Mouse (Mus musculus): ENCODE measurements around the gene Tmco5b.

The Tmco5b gene

GRCm38 (mm10) chr2:113285432-113285831 is at the start of gene Tmco5b:
Gene Tmco5b, plus strand, starts transcription at chr2:113285732.
- DNase-seq (ENCODE audit: low spot score in 2 of 2): no peak

GRCm38 (mm10) chr2:113236993-113237392 is 48.5 kb upstream of the Tmco5b start:
- no peak for DNase-seq (ENCODE audit: low spot score in 2 of 2)

- DNase-seq (ENCODE audit: low spot score in 2 of 2): no peak
These were observed 46.7 kb upstream of the Tmco5b start for GRCm38 (mm10) chr2:113238871-113239270.

- no peak for DNase-seq (ENCODE audit: low spot score in 2 of 2)
These were observed 17.1 kb downstream of the Tmco5b start for GRCm38 (mm10) chr2:113302349-113303239.

GRCm38 (mm10) chr2:113303240-113303538 is 17.7 kb downstream of the Tmco5b start:
- DNase-seq (ENCODE audit: low spot score in 2 of 2): no peak

GRCm38 (mm10) chr2:113305339-113305738 is 19.8 kb downstream of the Tmco5b start:
- DNase-seq (ENCODE audit: low spot score in 2 of 2): peak; percentile 52 to 63

GRCm38 (mm10) chr2:113311211-113311610 is 25.7 kb downstream of the Tmco5b start:
- no peak for DNase-seq (ENCODE audit: low spot score in 2 of 2)

GRCm38 (mm10) chr2:113323016-113323415 is 37.5 kb downstream of the Tmco5b start:
- DNase-seq (ENCODE audit: low spot score in 2 of 2): no peak

- no peak for DNase-seq (ENCODE audit: low spot score in 2 of 2)
These were observed 48.4 kb downstream of the Tmco5b start for GRCm38 (mm10) chr2:113333799-113334541.

GRCm38 (mm10) chr2:113335561-113336294 is 50.2 kb downstream of the Tmco5b start:
- peak in 1 of 2 experiments; percentile 53 for DNase-seq (ENCODE audit: low spot score in 2 of 2)

- no peak for DNase-seq (ENCODE audit: low spot score in 2 of 2)
These were observed 59.0 kb downstream of the Tmco5b start for GRCm38 (mm10) chr2:113344536-113344935.

All from right cerebral cortex, postnatal 36 days (tissue).